Mouse (Mus musculus): ENCODE measurements at regions not wholly inside any gene's neighbourhood (a gene's known extent, or its start where the extent isn't known, plus 50 kb on each side); places are given as distances from the start of the nearest gene placed in this dataset.

GRCm38 (mm10) chr3:105227551-105227950 lies 160.9 kb downstream of the 4930564D02Rik start:
- no peak for TF ChIP-seq SIN3A (IDR thresholded peaks at IDR 0.05; ENCODE audit: low read length)
- TF ChIP-seq ZMIZ1 (IDR thresholded peaks at IDR 0.05; ENCODE audit: low read depth, low read length), result no peak
